Mouse (Mus musculus): ENCODE results near the gene Ltn1. TPM values are rescaled to one million over a fixed set of nuclear protein-coding genes. Genes with fewer than 3 reads are reported as not detected.
A peak's percentile ranks its signal among the peaks of the same experiment; 100 is the strongest.

Gene Ltn1
- total RNA-seq, 1 experiment, result 21.8 TPM

GRCm38 (mm10) chr16:87444071-87444470 is 11.7 kb upstream of the Ltn1 start:
- DNase-seq (ENCODE audit: low read depth, low spot score), result no peak
- no peak overlapping the region for H3K27ac ChIP-seq (ENCODE audit: insufficient read depth, low read depth, low read length, poor library complexity, severe bottlenecking)
- peaks cover 0 to 6% of the 10 kb centered on the region in 2 experiments; a peak in 1 of 4 replicates for H3K4me1 ChIP-seq (ENCODE audit: control insufficient read depth in 2 of 2, insufficient read depth in 2 of 2, low read length in 2 of 2, poor library complexity in 1 of 2)
- no peaks in the 10 kb centered on the region for H3K36me3 ChIP-seq (ENCODE audit: control insufficient read depth, insufficient read depth, low read length, poor library complexity, severe bottlenecking)
- no peak overlapping the region for H3K9ac ChIP-seq (ENCODE audit: insufficient read depth, low read depth, low read length, poor library complexity, severe bottlenecking)
- no peak for TF ChIP-seq ZNF384 (IDR thresholded peaks at IDR 0.05; ENCODE audit: low read depth, low read length)
- no peak for TF ChIP-seq CHD2 (IDR thresholded peaks at IDR 0.05; ENCODE audit: low read depth, low read length)
- no peak for TF ChIP-seq HCFC1 (IDR thresholded peaks at IDR 0.05; ENCODE audit: borderline replicate concordance, insufficient read depth, low read length)
- no peak for TF ChIP-seq ZC3H11A (IDR thresholded peaks at IDR 0.05; ENCODE audit: borderline replicate concordance, low read depth, low read length)
- no peak for TF ChIP-seq MAFK (IDR thresholded peaks at IDR 0.05; ENCODE audit: insufficient read depth, low read depth, low read length)
- H3K9me3 ChIP-seq (ENCODE audit: control insufficient read depth, insufficient read depth, low read depth, low read length), result no peaks in the 10 kb centered on the region
- in situ Hi-C loops (cut with MboI; ENCODE audit: low sequenced_read_pairs in 2 of 2, unreplicated experiment in 2 of 2), result no loop called here
- no peak overlapping the region for H3K4me3 ChIP-seq (ENCODE audit: insufficient read depth in 1 of 2, low read depth in 1 of 2, low read length in 2 of 2, poor library complexity in 1 of 2, severe bottlenecking in 1 of 2)

DNA sequence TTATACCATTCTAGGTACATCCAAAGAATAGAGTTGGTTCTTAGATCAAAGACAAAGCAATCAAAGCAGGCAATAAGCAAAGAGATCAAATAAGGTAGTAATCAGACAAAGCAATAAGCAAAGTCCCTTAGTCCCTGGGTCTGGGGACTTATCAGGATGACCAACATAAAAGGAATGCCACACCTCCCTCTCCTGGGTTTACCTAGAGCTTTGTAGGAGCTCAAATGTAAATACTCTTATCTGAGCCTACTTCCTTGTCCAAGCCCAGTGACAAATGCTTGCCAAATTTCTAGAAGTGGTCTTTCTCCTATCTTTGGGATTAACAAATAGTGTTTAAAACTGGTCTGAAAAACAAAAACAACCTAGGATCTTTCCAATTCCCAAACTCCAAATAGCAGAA is 10.8 kb upstream of the Ltn1 start:
- Histone ChIP-seq H3K27ac (ENCODE audit: insufficient read depth, low read depth, low read length, poor library complexity, severe bottlenecking) (no peak overlapping the region), H3K4me1 (ENCODE audit: control insufficient read depth in 2 of 2, insufficient read depth in 2 of 2, low read length in 2 of 2, poor library complexity in 1 of 2) (peaks cover 0 to 8% of the 10 kb centered on the region in 2 experiments; a peak in 1 of 4 replicates), H3K4me3 (ENCODE audit: insufficient read depth in 1 of 2, low read depth in 1 of 2, low read length in 2 of 2, poor library complexity in 1 of 2, severe bottlenecking in 1 of 2) (no peak overlapping the region), H3K36me3 (ENCODE audit: control insufficient read depth, insufficient read depth, low read length, poor library complexity, severe bottlenecking) (no peaks in the 10 kb centered on the region), H3K9me3 (ENCODE audit: control insufficient read depth, insufficient read depth, low read depth, low read length) (no peaks in the 10 kb centered on the region), H3K9ac (ENCODE audit: insufficient read depth, low read depth, low read length, poor library complexity, severe bottlenecking) (no peak overlapping the region)
- DNase-seq (ENCODE audit: low read depth, low spot score), result no peak
- in situ Hi-C loops (cut with MboI; ENCODE audit: low sequenced_read_pairs in 2 of 2, unreplicated experiment in 2 of 2), result no loop called here
- no peak for TF ChIP-seq ZC3H11A (IDR thresholded peaks at IDR 0.05; ENCODE audit: borderline replicate concordance, low read depth, low read length)
- no peak for TF ChIP-seq MAFK (IDR thresholded peaks at IDR 0.05; ENCODE audit: insufficient read depth, low read depth, low read length)
- TF ChIP-seq ZNF384 (IDR thresholded peaks at IDR 0.05; ENCODE audit: low read depth, low read length), result no peak
- TF ChIP-seq HCFC1 (IDR thresholded peaks at IDR 0.05; ENCODE audit: borderline replicate concordance, insufficient read depth, low read length), result no peak
- TF ChIP-seq CHD2 (IDR thresholded peaks at IDR 0.05; ENCODE audit: low read depth, low read length), result no peak

DNA sequence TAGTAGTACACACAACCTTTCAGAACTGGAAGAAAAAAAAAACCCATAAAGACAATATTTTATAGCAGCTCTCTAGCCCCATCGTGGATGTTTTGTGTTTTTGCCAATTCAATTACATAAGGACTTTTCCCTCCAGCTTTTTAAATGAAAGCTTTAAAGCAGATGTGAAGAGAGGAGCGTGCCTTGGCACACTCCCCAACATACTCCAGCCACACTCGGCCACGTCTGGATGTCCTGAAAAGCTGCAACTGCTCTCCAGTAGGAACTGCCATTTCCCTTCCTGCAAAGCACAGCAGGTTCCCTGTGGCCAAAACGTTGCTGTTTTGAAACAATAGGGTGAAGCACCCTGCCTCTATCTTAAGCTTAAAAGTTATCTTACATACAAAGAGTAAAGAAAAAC is 9.9 kb upstream of the Ltn1 start:
- Histone ChIP-seq H3K4me3 (ENCODE audit: insufficient read depth in 1 of 2, low read depth in 1 of 2, low read length in 2 of 2, poor library complexity in 1 of 2, severe bottlenecking in 1 of 2) (no peak overlapping the region), H3K4me1 (ENCODE audit: control insufficient read depth in 2 of 2, insufficient read depth in 2 of 2, low read length in 2 of 2, poor library complexity in 1 of 2) (peaks cover 0 to 8% of the 10 kb centered on the region in 2 experiments; a peak in 1 of 4 replicates), H3K36me3 (ENCODE audit: control insufficient read depth, insufficient read depth, low read length, poor library complexity, severe bottlenecking) (no peaks in the 10 kb centered on the region), H3K9ac (ENCODE audit: insufficient read depth, low read depth, low read length, poor library complexity, severe bottlenecking) (no peak overlapping the region), H3K9me3 (ENCODE audit: control insufficient read depth, insufficient read depth, low read depth, low read length) (no peaks in the 10 kb centered on the region), H3K27ac (ENCODE audit: insufficient read depth, low read depth, low read length, poor library complexity, severe bottlenecking) (no peak overlapping the region)
- DNase-seq (ENCODE audit: low read depth, low spot score), result no peak
- no peak for TF ChIP-seq HCFC1 (IDR thresholded peaks at IDR 0.05; ENCODE audit: borderline replicate concordance, insufficient read depth, low read length)
- no peak for TF ChIP-seq ZNF384 (IDR thresholded peaks at IDR 0.05; ENCODE audit: low read depth, low read length)
- TF ChIP-seq ZC3H11A (IDR thresholded peaks at IDR 0.05; ENCODE audit: borderline replicate concordance, low read depth, low read length), result no peak
- no peak for TF ChIP-seq MAFK (IDR thresholded peaks at IDR 0.05; ENCODE audit: insufficient read depth, low read depth, low read length)
- TF ChIP-seq CHD2 (IDR thresholded peaks at IDR 0.05; ENCODE audit: low read depth, low read length), result no peak
- in situ Hi-C loops (cut with MboI; ENCODE audit: low sequenced_read_pairs in 2 of 2, unreplicated experiment in 2 of 2), result no loop called here

- no peaks in the 10 kb centered on the region for H3K9me3 ChIP-seq (ENCODE audit: control insufficient read depth, insufficient read depth, low read depth, low read length)
- TF ChIP-seq ZNF384 (IDR thresholded peaks at IDR 0.05; ENCODE audit: low read depth, low read length), result no peak
- no peak for TF ChIP-seq CHD2 (IDR thresholded peaks at IDR 0.05; ENCODE audit: low read depth, low read length)
- TF ChIP-seq HCFC1 (IDR thresholded peaks at IDR 0.05; ENCODE audit: borderline replicate concordance, insufficient read depth, low read length), result no peak
- no peak for TF ChIP-seq MAFK (IDR thresholded peaks at IDR 0.05; ENCODE audit: insufficient read depth, low read depth, low read length)
- TF ChIP-seq ZC3H11A (IDR thresholded peaks at IDR 0.05; ENCODE audit: borderline replicate concordance, low read depth, low read length), result no peak
- in situ Hi-C loops (cut with MboI; ENCODE audit: low sequenced_read_pairs in 2 of 2, unreplicated experiment in 2 of 2), result no loop called here
- H3K27ac ChIP-seq (ENCODE audit: insufficient read depth, low read depth, low read length, poor library complexity, severe bottlenecking), result no peak overlapping the region; the same call in 1 of the 2 replicates
- H3K4me3 ChIP-seq (ENCODE audit: insufficient read depth in 1 of 2, low read depth in 1 of 2, low read length in 2 of 2, poor library complexity in 1 of 2, severe bottlenecking in 1 of 2), result peak overlapping the region; percentile 90 to 97
- H3K36me3 ChIP-seq (ENCODE audit: control insufficient read depth, insufficient read depth, low read length, poor library complexity, severe bottlenecking), result no peaks in the 10 kb centered on the region
- peak overlapping the region; percentile 56 for H3K9ac ChIP-seq (ENCODE audit: insufficient read depth, low read depth, low read length, poor library complexity, severe bottlenecking)
- no peak for DNase-seq (ENCODE audit: low read depth, low spot score)
- peaks cover 2 to 13% of the 10 kb centered on the region in 2 experiments; a peak in 2 of 4 replicates for H3K4me1 ChIP-seq (ENCODE audit: control insufficient read depth in 2 of 2, insufficient read depth in 2 of 2, low read length in 2 of 2, poor library complexity in 1 of 2)
Observed at GRCm38 (mm10) chr16:87441089-87441488, 8.7 kb upstream of the Ltn1 start.
